Mouse (Mus musculus) myocyte (in vitro differentiated cells): ENCODE results near the gene Gstm4. TPM values are rescaled to one million over a fixed set of nuclear protein-coding genes. Genes with fewer than 3 reads are reported as not detected.

Source experiments
- H3K27me3 ChIP-seq: one replicate; pipeline ENCODE4 v1.6.1; 2011; ENCODE audit not compliant: control insufficient read depth, insufficient read depth, insufficient read length
- H3K36me3 ChIP-seq: one replicate; pipeline ENCODE4 v1.6.1; 2011; ENCODE audit not compliant: control insufficient read depth, insufficient read depth
- H3K4me2 ChIP-seq: one replicate; pipeline ENCODE4 v1.6.1; 2011; ENCODE audit warnings: low read depth, control low read depth
- H3K4me3 ChIP-seq: one replicate; pipeline ENCODE4 v1.5.1; 2011; ENCODE audit warnings: mild to moderate bottlenecking, control low read depth, moderate library complexity
- H3K79me2 ChIP-seq: one replicate; pipeline ENCODE4 v1.6.1; 2011; ENCODE audit not compliant: control insufficient read depth, insufficient read depth
- H3ac ChIP-seq: one replicate; pipeline ENCODE4 v1.6.1; 2011; ENCODE audit not compliant: control insufficient read depth, insufficient read length
- CEBPB ChIP-seq: IDR thresholded peaks from 2 replicates; pipeline ENCODE4 v1.6.1; 2011; ENCODE audit warnings: mild to moderate bottlenecking, moderate library complexity; ENCODE audit not compliant: poor library complexity, insufficient read depth, severe bottlenecking
- E2F4 ChIP-seq: IDR thresholded peaks from one replicate; pipeline ENCODE4 v1.6.1; 2011; ENCODE audit warnings: mild to moderate bottlenecking, control low read depth, moderate library complexity; ENCODE audit not compliant: insufficient read depth
- MAX ChIP-seq: IDR thresholded peaks from one replicate; pipeline ENCODE4 v1.6.1; 2011; ENCODE audit warnings: low read depth, mild to moderate bottlenecking, control low read depth
- MYOD1 ChIP-seq, 3 experiments: IDR thresholded peaks; one replicate each; pipeline ENCODE4 v1.6.1; 2011; ENCODE audit warnings: control low read depth in 2 of 3, low read depth in 2 of 3, mild to moderate bottlenecking in 2 of 3, moderate library complexity in 1 of 3; ENCODE audit not compliant: insufficient read length in 2 of 3, control insufficient read depth in 1 of 3
- MYOG ChIP-seq, 3 experiments: IDR thresholded peaks; one replicate each; pipeline ENCODE4 v1.6.1; 2011; ENCODE audit warnings: control low read depth in 2 of 3, low read depth in 2 of 3, mild to moderate bottlenecking in 2 of 3; ENCODE audit not compliant: insufficient read length in 2 of 3, control insufficient read depth in 1 of 3, insufficient read depth in 1 of 3
- POLR2A ChIP-seq: IDR thresholded peaks from one replicate; pipeline ENCODE4 v1.6.1; 2011; ENCODE audit warnings: low read depth, mild to moderate bottlenecking, control low read depth, moderate library complexity; ENCODE audit not compliant: insufficient read length
- POLR2AphosphoS2 ChIP-seq: IDR thresholded peaks from one replicate; pipeline ENCODE4 v1.6.1; 2011; ENCODE audit warnings: low read depth, control low read depth; ENCODE audit not compliant: insufficient read length
- REST ChIP-seq: IDR thresholded peaks from one replicate; pipeline ENCODE4 v1.6.1; 2011; ENCODE audit warnings: mild to moderate bottlenecking, control low read depth, moderate library complexity; ENCODE audit not compliant: insufficient read depth, insufficient read length
- SRF ChIP-seq: IDR thresholded peaks from one replicate; pipeline ENCODE4 v1.6.1; 2011; ENCODE audit warnings: low read depth; ENCODE audit not compliant: control insufficient read depth, insufficient read length
- TCF12 ChIP-seq: IDR thresholded peaks from one replicate; pipeline ENCODE4 v1.6.1; 2011; ENCODE audit warnings: mild to moderate bottlenecking, control low read depth; ENCODE audit not compliant: poor library complexity, insufficient read depth, severe bottlenecking
- TCF3 ChIP-seq: IDR thresholded peaks from one replicate; pipeline ENCODE4 v1.6.1; 2011; ENCODE audit warnings: low read depth, control low read depth; ENCODE audit not compliant: insufficient read length
- USF1 ChIP-seq: IDR thresholded peaks from one replicate; pipeline ENCODE4 v1.6.1; 2011; ENCODE audit warnings: low read depth, mild to moderate bottlenecking, control low read depth, moderate library complexity
- polyA plus RNA-seq: library from polyadenylated mRNA; unstranded; fragments of >200 nt; fragmentation: generic; extraction: Trizol; gene quantifications from one replicate; pipeline ENCODE4 v1.2.1, GENCODE M21; 2012; ENCODE audit warnings: missing spikeins

Gstm4 gene
- polyA plus RNA-seq, 1 experiment = 0.52 TPM

DNA sequence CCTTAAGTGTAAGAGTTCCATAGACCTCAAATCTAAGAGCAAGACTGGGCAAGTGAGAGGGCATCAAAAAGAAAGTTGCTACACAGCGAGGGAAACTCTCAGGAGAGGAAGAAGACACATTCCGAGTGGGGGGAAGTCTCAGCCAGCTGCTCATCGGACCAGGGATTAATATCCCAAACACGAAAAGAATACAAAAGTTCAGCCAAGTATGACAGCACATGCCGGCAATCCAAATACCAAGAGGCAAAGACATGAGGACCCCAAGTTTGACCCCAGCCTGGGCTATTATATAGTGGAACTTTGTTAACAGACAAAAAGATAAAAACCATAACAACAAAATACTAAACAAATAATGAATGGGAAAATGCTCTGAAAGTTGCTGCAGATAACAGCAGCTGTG is 11.5 kb downstream of the Gstm4 start:
- no peaks in the 10 kb centered on the region for H3K79me2 ChIP-seq
- H3K27me3 ChIP-seq = peaks cover 25% of the 10 kb centered on the region
- H3K4me2 ChIP-seq = no peak overlapping the region
- H3K4me3 ChIP-seq = no peak overlapping the region
- TF ChIP-seq TCF12 (no peak), USF1 (no peak), TCF3 (no peak), MYOG (IDR thresholded peaks at IDR 0.05; ENCODE audit: control insufficient read depth in 1 of 3, insufficient read depth in 1 of 3, insufficient read length in 2 of 3, low read depth in 2 of 3) (no peak), MYOD1 (IDR thresholded peaks at IDR 0.05; ENCODE audit: control insufficient read depth in 1 of 3, insufficient read length in 2 of 3, low read depth in 2 of 3) (no peak)
- no peak overlapping the region for H3ac ChIP-seq
- no peaks in the 10 kb centered on the region for H3K36me3 ChIP-seq

- no peak overlapping the region for H3K4me2 ChIP-seq
- H3K79me2 ChIP-seq = no peaks in the 10 kb centered on the region
- no peak overlapping the region for H3K4me3 ChIP-seq
- no peak overlapping the region for H3ac ChIP-seq
- H3K36me3 ChIP-seq = no peaks in the 10 kb centered on the region
- peaks cover 29% of the 10 kb centered on the region for H3K27me3 ChIP-seq
- TF ChIP-seq MAX (no peak), USF1 (no peak), MYOG (IDR thresholded peaks at IDR 0.05; ENCODE audit: control insufficient read depth in 1 of 3, insufficient read depth in 1 of 3, insufficient read length in 2 of 3, low read depth in 2 of 3) (no peak), E2F4 (no peak), TCF12 (no peak), CEBPB (no peak), TCF3 (no peak), REST (no peak), POLR2AphosphoS2 (no peak), MYOD1 (IDR thresholded peaks at IDR 0.05; ENCODE audit: control insufficient read depth in 1 of 3, insufficient read length in 2 of 3, low read depth in 2 of 3) (no peak), POLR2A (no peak), SRF (no peak)
Measured at GRCm38 (mm10) chr3:108032113-108032512, 12.6 kb downstream of the Gstm4 start.

- no peak overlapping the region for H3ac ChIP-seq
- no peak overlapping the region for H3K4me2 ChIP-seq
- H3K4me3 ChIP-seq = no peak overlapping the region
- H3K79me2 ChIP-seq = no peaks in the 10 kb centered on the region
- TF ChIP-seq REST (no peak), TCF3 (no peak), POLR2AphosphoS2 (no peak), CEBPB (no peak), SRF (no peak), POLR2A (no peak)
- H3K36me3 ChIP-seq = no peaks in the 10 kb centered on the region
- peaks cover 31% of the 10 kb centered on the region for H3K27me3 ChIP-seq
Measured at GRCm38 (mm10) chr3:108028641-108029365, 15.9 kb downstream of the Gstm4 start.

DNA sequence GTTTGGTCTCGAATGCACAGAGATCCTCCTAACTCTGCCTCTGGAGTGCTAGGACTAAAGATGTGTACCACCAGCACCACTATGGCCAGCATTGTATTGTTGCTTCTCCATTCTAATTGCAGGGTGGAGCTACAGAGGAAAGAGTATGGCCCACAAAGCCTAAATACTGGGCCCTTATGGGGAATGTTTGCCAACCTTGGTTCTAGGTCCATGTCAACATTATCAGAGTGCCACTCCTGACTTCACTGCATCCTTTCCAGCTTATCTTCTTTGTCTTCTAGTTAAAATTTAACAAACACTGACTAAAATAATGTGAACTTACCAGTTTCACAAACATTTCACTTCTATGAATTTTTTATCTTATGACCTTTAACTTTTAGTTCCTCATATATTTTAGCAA is 18.1 kb downstream of the Gstm4 start:
- no peak for TF ChIP-seq MYOG (IDR thresholded peaks at IDR 0.05; ENCODE audit: control insufficient read depth in 1 of 3, insufficient read depth in 1 of 3, insufficient read length in 2 of 3, low read depth in 2 of 3)
- Histone ChIP-seq H3K79me2 (no peaks in the 10 kb centered on the region), H3ac (no peak overlapping the region), H3K4me3 (no peak overlapping the region), H3K36me3 (no peaks in the 10 kb centered on the region), H3K4me2 (no peak overlapping the region), H3K27me3 (peaks cover 38% of the 10 kb centered on the region)

DNA sequence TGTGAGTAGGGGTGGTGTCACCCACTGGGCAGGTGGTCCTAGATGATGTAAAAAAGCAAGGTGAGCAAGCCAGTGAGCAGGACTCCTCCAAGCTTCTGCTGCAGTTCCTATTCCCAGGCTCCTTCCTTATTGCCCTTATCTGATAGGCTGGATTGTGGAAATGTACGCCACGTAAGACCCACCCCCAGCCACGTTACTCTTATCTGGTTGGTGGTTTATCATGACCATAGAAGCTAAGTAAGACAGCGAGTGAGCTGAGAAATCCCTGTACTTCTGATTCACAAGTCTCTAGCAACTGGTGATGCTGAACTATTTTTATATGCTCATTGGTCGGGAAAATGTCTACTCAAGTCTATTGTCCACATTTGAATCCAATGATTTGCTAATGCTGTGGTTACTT is 18.6 kb downstream of the Gstm4 start:
- no peak for TF ChIP-seq POLR2AphosphoS2
- no peak for TF ChIP-seq REST
- no peak for TF ChIP-seq E2F4
- no peak for TF ChIP-seq TCF3
- TF ChIP-seq MYOG (IDR thresholded peaks at IDR 0.05; ENCODE audit: control insufficient read depth in 1 of 3, insufficient read depth in 1 of 3, insufficient read length in 2 of 3, low read depth in 2 of 3) = no peak
- TF ChIP-seq TCF12 = no peak
- TF ChIP-seq USF1 = no peak
- no peak for TF ChIP-seq MAX
- no peak for TF ChIP-seq SRF
- no peak for TF ChIP-seq CEBPB
- no peak for TF ChIP-seq POLR2A
- no peak for TF ChIP-seq MYOD1 (IDR thresholded peaks at IDR 0.05; ENCODE audit: control insufficient read depth in 1 of 3, insufficient read length in 2 of 3, low read depth in 2 of 3)
- H3K4me2 ChIP-seq = no peak overlapping the region

More for the DNA sequence above, 18.6 kb downstream of the Gstm4 start:
- Histone ChIP-seq H3ac (no peak overlapping the region), H3K27me3 (peaks cover 38% of the 10 kb centered on the region), H3K4me3 (no peak overlapping the region), H3K36me3 (no peaks in the 10 kb centered on the region), H3K79me2 (no peaks in the 10 kb centered on the region)
